Mouse (Mus musculus): ENCODE measurements around the gene Prrx1.

Gene Prrx1

DNA sequence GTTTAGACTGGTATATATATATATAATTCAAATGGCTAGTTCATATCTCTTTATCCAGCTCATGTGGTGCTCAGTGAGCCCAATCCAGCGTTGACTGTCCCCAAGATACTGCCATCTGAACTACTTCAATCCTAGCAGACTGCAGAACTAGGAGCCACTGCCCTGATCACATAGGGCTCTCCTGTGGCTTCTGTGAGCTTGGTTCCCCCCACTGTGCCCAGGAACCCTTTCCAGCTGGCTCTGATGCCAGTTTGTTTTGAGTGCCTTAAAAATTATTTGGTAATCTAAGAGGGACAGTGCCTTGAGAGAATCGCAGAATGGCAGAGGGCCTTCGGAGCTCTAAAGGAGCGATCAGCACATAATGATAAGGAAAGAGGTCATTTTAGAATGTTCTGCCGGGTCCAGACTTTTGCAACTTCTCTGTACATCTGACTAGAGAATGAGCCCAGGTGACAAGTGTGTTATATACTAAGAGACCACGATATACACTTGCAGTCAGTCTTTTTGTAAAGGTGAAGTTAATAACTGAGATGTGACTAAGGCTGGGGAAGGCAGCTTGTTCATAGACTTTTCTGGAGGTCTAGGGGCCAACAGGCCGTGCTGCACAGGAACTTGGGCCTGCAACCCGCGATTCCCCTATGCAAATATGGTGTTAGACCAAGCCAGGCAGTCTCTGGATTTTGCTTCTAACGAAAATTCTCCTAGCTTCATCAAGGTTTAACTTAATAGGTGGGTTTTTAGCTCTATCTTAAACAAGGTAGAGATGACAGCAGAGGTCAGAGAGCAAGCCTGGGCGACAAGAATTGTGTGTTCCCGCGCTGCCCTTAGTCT, 2.3 kb downstream of the Prrx1 start:
- DNase-seq, result no peak

GRCm38 (mm10) chr1:163310023-163310754, 3.3 kb downstream of the Prrx1 start:
- no peak for DNase-seq

DNA sequence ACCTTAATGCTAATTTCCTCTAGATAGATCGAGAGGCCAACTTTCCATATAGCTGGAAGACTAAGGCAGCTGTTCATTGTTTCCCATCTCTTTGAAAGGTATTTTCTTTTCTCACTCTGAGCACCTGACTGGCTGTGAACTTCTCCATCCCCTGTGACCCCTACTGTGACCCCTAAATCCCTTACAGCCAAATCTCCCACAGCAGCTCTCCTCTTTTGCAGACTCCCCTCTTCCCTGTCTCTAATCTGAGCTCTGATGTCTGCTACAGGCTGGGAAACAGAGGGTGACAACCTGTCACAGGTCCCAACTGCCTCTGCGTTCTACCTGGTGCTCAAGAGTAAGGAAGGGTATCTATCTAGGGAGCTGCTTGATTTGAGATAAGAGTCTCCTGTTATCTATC, 4.0 kb downstream of the Prrx1 start:
- DNase-seq, result no peak

- DNase-seq, result no peak
Observed at GRCm38 (mm10) chr1:163308631-163309030, 4.9 kb downstream of the Prrx1 start.

GRCm38 (mm10) chr1:163307706-163308105, 5.8 kb downstream of the Prrx1 start:
- no peak for DNase-seq

DNA sequence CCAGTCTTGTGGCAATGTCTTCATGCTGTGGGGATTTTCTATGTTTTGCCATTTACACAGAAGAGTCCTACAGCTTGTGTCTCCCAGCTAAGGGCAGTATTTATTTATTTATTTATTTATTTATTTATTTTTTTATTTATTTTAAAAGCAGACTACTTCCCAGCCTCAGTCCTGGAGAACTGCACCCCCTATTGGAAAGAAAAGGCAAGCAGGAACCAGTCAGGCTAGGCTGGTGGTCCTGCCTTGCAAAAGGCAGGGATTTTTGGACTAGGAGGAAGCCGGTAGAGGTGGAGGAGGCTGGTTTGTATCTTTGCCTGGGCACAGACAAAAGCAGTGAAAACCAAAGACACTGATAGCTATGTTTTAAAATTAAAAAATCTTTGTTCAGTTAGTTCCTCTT, 7.6 kb downstream of the Prrx1 start:
- DNase-seq, result no peak

GRCm38 (mm10) chr1:163304837-163305236, 8.7 kb downstream of the Prrx1 start:
- no peak for DNase-seq

- DNase-seq, result no peak
Observed at GRCm38 (mm10) chr1:163302292-163302691, 11.2 kb downstream of the Prrx1 start.

DNA sequence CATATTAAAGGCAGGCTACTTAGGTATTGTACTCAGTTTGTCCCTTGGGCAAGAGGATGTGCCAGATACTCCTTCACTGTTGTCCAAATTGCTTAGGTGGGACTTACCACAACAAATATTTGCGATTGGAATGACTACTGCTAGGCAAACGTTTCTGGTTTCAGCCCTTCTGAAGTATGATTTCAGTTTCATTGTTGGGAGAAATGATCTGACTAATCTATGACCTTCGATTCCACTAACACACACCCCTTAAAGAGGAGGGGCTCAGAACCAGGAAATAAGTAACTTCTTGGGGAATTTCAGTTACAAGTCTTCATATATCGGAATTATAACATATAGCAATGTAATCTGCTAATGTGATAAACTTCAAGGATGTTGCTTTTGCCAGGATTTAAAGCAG, 20.4 kb downstream of the Prrx1 start:
- no peak for DNase-seq

DNA sequence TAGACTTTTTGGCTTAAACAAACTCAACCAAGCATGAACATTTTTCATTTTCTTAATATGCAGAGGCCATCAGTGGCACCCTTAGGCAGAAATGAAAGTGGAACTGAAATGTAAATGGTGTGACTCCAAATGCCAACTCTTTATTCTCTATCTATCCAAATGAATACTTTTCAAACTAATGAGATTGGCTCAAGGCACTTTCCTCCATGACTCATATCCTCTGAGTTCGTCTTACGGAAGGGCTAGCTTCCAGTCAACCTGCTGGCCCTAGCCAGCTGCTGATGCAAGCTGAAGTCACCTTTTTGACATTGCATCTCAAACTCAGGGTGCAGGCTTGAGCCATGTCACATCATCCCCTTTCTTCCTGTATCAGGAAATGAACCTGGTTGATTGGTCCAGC, 21.6 kb downstream of the Prrx1 start:
- DNase-seq, result no peak

DNA sequence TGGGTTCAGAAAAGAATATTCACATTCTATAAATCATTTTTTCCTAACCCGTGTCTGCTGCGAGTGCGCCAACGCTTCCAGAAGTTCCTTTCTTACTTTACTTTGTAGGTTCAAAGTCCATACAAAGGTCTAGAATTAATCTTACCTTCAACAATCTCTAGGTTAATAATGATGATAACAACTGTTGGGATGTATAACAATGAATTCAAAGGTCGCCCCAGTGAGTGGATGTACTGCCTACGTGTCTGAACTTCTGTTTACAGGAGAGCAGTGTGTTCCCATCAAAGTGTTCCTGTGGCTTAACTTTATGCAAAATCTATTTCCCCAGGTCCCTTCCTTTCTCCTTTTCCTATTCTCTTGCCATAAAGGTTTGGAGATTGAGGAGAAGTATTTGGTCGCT, 24.4 kb downstream of the Prrx1 start:
- DNase-seq, result no peak

GRCm38 (mm10) chr1:163285539-163285938, 28.0 kb downstream of the Prrx1 start:
- DNase-seq, result no peak

GRCm38 (mm10) chr1:163285136-163285535, 28.4 kb downstream of the Prrx1 start:
- DNase-seq, result no peak

DNA sequence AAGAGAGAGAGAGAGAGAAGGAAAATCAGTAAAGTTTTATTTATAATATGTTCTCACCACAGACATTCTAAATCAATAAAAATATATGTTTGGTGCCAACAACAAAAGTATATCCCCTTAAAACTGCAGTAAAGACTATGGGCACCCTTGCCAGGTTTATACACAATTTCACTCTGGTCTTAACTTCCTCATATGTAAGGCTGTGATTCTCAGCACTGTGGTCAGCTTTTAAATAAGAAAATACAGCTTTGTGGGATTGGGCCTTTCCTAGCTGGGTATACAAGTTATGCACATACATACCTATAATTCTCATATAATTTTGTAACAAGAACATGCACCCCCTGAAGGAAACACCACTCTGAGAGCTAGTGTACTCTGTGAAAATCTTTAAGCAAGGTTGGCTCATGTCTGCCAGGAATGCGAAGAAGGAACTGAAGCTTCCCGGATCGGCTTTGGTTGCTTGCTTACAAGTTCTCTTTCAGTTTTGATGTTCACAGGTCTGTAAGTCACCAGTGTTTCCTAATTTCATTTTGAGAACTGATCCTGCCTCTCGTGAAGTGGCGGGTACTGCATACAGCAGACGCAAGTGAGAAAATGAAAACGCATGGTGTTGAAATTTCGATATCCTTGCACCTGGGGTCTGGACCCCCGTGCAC, 29.4 kb downstream of the Prrx1 start:
- DNase-seq, result no peak

- DNase-seq, result no peak
Observed at GRCm38 (mm10) chr1:163281450-163282198, 31.9 kb downstream of the Prrx1 start.

GRCm38 (mm10) chr1:163280842-163281122, 32.7 kb downstream of the Prrx1 start:
- no peak for DNase-seq

- no peak for DNase-seq
Observed at GRCm38 (mm10) chr1:163280097-163280841, 33.2 kb downstream of the Prrx1 start.

GRCm38 (mm10) chr1:163277069-163277468, 36.4 kb downstream of the Prrx1 start:
- DNase-seq, result no peak

- DNase-seq, result no peak
Observed at GRCm38 (mm10) chr1:163274919-163275318, 38.6 kb downstream of the Prrx1 start.

GRCm38 (mm10) chr1:163273132-163273531, 40.4 kb downstream of the Prrx1 start:
- DNase-seq, result no peak

- no peak for DNase-seq
Observed at GRCm38 (mm10) chr1:163266853-163267538, 46.5 kb downstream of the Prrx1 start.

GRCm38 (mm10) chr1:163257298-163257697, 56.2 kb downstream of the Prrx1 start:
- DNase-seq, result no peak

Measured in cerebellum, adult 8-10 months (tissue).